Mouse (Mus musculus): ENCODE measurements around the gene Ubr4. TPM values are rescaled to one million over a fixed set of nuclear protein-coding genes. Genes with fewer than 3 reads are reported as not detected.
"Not testable (repeated sequence)": the region's sequence is repeated elsewhere in the genome, so short reads cannot be mapped to it uniquely, and the experiment has no call there.

Gene Ubr4
- total RNA-seq, 2 experiments from 2014 or later = 149 to 168 TPM

DNA sequence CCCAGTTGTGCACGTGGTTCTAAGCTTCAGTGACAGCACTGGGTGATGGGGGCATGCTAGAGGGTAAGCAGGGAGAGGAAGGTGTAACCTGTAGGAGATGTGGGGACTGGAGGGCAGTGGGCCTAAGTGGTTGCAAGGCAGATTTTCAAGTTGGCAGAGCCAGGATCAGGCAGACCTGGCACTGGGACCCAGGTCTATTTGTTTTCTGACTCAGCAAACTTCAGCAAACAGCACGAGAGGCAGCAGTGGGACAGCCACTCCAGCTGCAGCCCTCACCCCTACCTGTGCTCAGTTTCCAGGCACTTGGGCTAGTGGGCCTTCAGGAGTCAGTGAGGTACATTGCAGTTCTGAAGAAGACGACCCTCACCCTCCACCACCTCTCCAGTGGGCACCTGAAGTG lies 4.8 kb downstream of the Ubr4 start:
- no peak for DNase-seq

DNA sequence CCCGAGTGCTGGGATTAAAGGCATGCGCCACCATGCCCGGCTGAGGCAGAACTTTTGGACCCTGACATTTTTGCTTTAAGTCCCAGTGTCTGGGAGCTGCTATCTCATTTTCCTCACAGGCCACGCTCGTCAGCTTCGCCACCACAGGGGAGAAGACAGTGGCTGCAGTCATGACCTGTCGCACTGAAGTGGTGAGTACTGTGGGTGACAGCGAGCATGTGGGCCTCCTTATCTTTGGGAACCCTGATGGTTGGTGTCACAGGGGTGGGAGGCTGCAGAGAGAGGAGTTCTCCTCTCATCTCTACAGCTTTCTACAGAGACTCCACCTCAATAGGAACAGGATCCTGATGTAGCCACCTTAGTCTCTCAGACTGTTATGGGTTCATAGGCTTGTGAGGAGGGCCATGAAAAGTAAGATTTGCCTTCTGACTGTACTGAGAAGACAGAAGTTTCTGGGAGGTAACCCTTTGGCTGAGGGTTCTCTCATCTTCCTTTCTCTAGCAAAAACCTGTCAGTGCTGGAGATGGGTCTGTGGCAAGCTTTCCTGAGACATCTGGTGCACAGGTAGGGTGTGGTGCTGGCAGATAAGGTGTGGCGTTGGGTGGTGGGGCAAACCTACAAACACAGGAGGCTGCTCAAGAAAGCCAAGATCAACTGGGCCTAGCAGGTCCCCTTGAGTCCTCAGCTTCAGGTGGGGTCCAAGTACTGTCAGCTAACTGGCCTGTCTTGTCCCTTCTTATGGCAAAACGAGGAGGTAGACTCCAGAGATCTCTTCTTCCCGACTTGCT lies 8.5 kb downstream of the Ubr4 start:
- DNase-seq = no peak

- DNase-seq = no peak
These were observed 14.9 kb downstream of the Ubr4 start for GRCm38 (mm10) chr4:139367336-139367735.

DNA sequence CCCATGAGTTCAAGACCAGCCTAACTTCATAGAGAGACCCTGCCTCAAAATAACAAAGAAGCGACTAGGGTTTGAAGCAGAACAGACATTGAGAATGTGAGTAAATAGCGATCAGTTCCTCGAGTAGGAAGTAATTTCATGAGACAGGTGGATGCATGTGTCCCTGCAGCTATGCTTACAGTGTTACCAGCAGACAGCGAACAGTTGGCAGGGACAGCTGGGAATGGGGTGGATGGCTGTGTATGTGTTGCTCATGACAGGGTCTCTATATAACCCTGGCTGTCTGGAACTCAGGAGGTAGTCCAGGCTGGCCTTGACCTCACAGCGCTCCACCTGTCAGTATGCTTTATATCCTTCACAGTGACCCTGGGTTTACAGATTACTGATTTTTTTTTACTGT lies 15.6 kb downstream of the Ubr4 start:
- no peak for DNase-seq

DNA sequence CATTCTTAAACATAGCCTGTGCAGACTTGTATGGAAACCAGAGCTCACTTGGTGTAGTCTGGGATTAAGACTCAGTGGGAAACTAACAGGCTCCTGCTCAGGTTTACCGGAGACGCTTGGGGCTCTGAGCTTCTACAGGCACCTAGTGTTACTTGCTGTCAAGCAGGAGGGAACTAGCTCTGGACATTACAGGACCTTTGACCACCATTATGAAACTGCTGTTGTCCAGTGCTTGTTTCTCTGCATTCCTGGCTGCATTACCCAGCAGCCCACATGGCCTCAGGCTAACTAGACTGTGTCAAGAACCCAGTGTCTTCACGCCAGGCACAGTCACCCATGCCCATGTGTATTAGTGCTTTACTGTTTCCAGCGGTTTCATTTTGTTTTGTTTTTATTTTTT lies 20.7 kb downstream of the Ubr4 start:
- no peak for DNase-seq

- no peak for DNase-seq
These were observed 21.1 kb downstream of the Ubr4 start for GRCm38 (mm10) chr4:139373531-139373930.

GRCm38 (mm10) chr4:139379719-139380118 lies 27.3 kb downstream of the Ubr4 start:
- DNase-seq = no peak

DNA sequence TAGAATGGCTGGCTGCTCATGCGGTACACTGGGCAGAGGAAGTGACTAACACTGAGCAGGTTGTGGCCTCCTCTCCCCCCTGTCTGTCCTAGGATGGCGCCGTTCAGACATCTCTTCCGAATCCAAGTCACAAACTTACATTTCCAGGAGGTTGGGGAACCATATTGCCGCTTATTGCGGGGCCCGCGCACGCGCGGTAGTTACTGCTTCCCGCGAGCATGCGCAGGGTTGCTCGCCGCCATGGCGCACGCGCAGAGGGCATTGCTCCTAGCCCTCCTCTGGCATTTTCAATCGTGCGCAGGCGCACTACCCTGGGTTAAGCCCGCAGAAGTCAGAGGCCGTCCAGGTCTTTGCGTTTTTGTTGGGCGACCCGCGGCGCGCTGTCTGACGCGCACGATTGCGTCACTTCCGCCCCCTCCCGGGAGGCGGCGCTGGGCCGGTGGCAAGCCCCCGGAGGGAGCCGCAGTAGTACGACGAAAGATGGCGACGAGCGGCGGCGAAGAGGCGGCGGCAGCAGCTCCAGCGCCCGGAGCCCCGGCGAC lies 27.9 kb downstream of the Ubr4 start:
- DNase-seq = peak; percentile 100

DNA sequence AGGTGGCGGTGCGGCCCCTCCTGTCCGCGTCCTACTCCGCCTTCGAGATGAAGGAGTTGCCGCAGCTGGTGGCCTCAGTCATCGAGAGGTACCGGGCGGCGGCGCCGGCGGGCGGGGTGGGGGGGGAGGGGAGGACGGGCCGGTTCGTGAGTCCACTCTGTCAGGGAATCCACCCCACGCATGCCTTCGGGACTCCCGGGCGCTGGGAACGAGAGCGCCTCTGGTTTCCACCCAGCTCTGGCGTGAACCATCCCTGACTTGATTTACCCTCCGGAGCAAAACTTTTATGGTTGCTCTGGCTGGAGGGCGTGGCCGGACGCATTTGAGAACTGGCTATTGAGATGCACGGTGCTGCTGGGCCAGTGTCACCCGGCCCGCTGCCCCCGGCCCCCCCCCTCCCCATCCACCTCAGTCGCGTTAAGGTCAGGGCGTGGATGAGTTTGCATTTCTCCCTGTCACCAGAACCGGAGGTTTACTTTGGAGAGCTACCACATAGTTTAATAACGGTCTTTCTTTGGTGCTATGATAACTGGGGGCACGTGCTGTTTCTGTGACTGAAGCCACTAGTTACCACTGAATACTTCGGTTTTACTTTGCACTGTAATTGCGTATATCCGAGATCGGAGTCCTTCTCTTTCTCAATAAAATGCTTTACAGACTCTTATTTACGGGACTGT lies 28.5 kb downstream of the Ubr4 start:
- DNase-seq = no peak

DNA sequence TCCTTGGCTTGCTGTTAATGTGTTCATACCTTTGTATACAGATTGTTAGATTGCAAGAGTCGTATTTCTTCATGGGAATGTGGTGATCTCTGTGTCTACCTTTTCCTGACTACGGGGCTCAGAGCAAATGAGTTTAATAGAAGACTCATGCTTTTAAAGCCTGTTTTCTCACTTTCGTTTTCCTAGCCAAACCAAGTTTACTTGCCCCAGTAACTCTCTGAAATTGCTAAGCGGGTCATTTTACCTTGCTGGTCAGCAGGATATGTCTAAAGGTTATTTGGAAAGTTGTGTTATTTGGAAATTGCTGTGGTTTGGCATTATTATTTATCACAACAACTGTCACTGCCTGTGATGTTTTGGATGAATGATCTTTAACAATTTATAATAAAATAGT lies 29.0 kb downstream of the Ubr4 start:
- no peak for DNase-seq

GRCm38 (mm10) chr4:139382231-139382630 lies 29.8 kb downstream of the Ubr4 start:
- DNase-seq = no peak

GRCm38 (mm10) chr4:139385841-139386240 lies 33.4 kb downstream of the Ubr4 start:
- not testable (repeated sequence) for DNase-seq

- DNase-seq = peak in 1 of 2 experiments; percentile 11
These were observed 34.5 kb downstream of the Ubr4 start for GRCm38 (mm10) chr4:139386869-139387319.

GRCm38 (mm10) chr4:139389557-139389956 lies 37.1 kb downstream of the Ubr4 start:
- no peak for DNase-seq

DNA sequence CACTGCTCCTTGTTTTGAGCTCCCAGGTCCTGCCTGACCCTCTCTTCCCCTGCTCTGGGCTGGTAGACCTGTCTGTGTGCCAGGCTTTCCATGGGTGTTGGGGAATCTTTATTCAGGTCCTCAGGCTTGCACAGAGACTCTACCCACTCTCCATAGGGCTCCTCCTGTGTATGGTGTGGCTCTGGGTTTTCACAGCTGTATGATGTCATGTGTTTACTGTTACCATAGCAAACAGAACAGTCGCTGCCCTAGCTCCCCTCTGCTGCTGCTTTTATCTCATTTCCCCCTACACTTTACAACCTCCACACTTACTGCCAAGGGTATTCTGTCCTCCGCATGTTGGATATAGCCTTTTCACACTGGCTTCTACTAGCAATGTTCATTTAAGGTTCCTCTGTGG lies 43.0 kb downstream of the Ubr4 start:
- no peak for DNase-seq

DNA sequence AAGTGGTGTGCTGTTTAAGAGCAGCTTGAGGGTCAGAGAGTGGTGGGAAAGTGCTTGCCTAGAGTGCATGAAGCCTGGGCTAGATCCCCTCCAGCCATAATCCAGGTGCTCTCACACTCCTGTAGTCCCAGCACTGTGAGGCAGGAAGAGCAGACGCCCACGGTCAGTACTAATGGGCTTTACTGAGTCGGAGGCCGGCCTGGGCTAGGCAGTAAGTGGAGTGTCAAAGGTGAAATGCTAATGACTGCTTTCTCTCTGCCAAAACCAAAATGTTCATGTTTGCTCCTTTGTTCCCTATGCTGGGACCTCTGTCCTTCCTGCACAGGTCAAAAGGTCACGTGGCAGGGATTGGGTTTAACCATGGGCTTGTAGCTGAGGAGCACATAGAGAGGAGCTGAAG lies 48.1 kb downstream of the Ubr4 start:
- no peak for DNase-seq

DNA sequence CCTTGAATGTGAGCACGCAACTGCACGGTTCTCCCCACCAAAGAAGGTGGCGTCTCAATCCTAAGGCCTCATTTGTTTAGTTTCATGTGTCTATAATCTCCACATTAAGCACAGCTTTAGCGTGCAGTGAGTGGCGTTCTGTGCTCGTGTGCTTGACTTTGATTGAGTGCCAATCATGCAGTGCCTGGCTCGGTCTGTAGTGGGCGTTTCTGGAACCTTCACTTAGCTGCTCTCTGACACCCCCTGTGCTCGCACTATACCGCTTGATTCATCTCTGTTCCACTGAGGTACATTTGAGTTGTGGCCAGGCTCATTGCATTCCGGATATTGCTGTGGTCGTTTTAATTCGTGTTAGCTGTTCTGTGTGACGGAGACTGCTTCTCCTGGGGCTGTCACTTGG lies 50.8 kb downstream of the Ubr4 start:
- no peak for DNase-seq

DNA sequence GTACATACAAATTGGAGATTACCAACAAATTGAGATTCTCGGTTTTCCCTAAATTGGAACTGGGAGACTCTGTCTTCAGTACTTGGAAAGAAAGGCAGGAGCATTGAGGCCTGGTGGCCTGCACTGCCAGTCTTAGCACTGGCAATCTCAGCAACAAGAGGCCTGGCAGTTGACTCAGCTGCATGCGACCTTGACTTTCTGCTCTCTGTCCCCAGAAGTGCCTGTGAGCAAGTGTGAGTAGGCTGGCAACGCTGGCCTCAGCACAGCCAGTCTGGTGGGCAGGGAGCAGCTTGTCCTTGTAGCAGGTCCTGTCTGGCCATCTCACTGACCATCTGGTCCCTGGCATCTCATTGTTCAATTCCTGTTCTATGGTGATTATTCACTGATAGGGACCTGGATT lies 58.9 kb downstream of the Ubr4 start:
- no peak for DNase-seq

DNA sequence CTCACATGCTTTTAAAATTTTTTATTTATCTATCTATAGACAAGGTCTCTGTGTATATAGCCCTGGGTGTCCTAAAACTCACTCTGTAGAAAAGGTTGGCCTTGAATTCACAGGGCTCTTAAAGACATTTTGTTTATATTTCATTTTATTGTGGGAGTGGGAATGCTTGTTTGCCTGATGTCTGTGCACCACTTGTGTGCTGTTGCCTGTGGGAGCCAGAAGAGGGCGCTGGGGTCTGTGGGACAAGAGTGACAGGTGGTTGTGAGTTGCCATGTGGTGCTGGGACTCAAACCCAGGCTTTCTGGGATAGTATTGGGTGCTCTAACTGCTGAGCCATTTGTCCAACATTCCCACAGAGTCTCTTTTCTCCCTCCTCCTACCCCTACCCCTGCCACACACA lies 65.5 kb downstream of the Ubr4 start:
- DNase-seq = no peak

DNA sequence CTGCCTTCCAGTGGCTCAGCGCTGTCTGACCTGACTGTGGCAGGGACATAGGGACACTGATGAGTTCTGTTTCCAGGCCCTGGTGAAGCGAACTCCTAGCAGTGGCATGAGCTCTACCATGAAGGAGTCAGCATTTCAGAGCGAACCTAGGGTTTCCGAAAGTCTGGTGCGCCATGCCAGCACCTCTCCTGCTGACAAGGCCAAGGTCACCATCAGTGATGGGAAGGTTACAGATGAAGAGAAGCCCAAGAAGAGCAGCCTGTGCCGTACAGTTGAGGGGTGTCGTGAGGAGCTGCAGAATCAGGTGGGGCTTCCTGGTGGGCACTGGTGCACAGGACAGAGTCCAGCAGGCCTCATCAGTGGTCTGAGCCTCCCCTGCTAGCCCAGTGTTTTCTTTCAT lies 69.2 kb downstream of the Ubr4 start:
- no peak for DNase-seq

- DNase-seq = no peak
These were observed 70.0 kb downstream of the Ubr4 start for GRCm38 (mm10) chr4:139422409-139422808.

GRCm38 (mm10) chr4:139423270-139423669 lies 70.9 kb downstream of the Ubr4 start:
- no peak for DNase-seq

GRCm38 (mm10) chr4:139430176-139430575 lies 77.8 kb downstream of the Ubr4 start:
- peak; percentile 48 to 49 for DNase-seq

- DNase-seq = no peak
These were observed 78.5 kb downstream of the Ubr4 start for GRCm38 (mm10) chr4:139430891-139431290.

All from layer of hippocampus, postnatal 36 days (tissue).